Mouse (Mus musculus): ENCODE measurements around the gene Tmem132a. TPM values are rescaled to one million over a fixed set of nuclear protein-coding genes. Genes with fewer than 3 reads are reported as not detected.

Tmem132a gene
- polyA plus RNA-seq, 1 experiment from 2014 or later = 160 TPM

DNA sequence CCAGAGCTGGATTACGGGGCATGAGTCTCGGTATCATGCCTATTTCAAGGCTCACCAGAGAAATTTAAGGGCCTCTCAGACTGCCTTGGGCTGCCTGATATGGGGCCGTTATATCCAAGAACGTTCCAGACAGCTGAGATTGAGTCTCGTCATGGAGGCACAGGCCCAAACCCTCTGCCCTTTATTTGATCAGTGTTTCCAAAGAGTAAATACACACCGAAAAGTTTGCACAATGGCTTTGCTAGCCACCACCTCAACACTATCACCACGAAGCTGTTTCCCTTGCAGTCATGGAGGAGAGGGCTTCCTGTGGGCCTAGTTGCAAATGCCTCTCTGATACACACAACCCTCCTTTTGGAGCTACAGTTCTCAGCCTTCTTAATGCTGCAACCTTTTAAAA, 45.7 kb downstream of the Tmem132a start:
- Histone ChIP-seq H3K4me1 (replicated peaks; ENCODE audit: control insufficient read depth, insufficient read depth, low read length) (no peaks in the 10 kb centered on the region), H3K27me3 (ENCODE audit: control insufficient read depth, insufficient read depth, low read length) (no peaks in the 10 kb centered on the region), H3K4me2 (replicated peaks) (no peak overlapping the region), H3K36me3 (replicated peaks; ENCODE audit: control insufficient read depth, insufficient read depth) (no peaks in the 10 kb centered on the region), H3K9ac (no peak overlapping the region), H3K4me3 (replicated peaks; ENCODE audit: low read length) (no peak overlapping the region), H3K9me3 (ENCODE audit: control insufficient read depth, low read length) (no peaks in the 10 kb centered on the region), H3K27ac (no peak overlapping the region)
- DNase-seq (ENCODE audit: low spot score) (no peak), ATAC-seq (ENCODE audit: low FRiP score) (no peak)
- 91% methylated on average over 7 of the region's 7 CpGs for WGBS

GRCm38 (mm10) chr19:10822534-10822933, 47.2 kb downstream of the Tmem132a start:
- WGBS = 95% methylated on average over 4 of the region's 4 CpGs

GRCm38 (mm10) chr19:10821319-10821718, 48.4 kb downstream of the Tmem132a start:
- ATAC-seq (ENCODE audit: low FRiP score) (no peak), DNase-seq (ENCODE audit: low spot score) (no peak)
- Histone ChIP-seq H3K4me3 (replicated peaks; ENCODE audit: low read length) (no peak overlapping the region), H3K4me2 (replicated peaks) (no peak overlapping the region), H3K36me3 (replicated peaks; ENCODE audit: control insufficient read depth, insufficient read depth) (no peaks in the 10 kb centered on the region), H3K4me1 (replicated peaks; ENCODE audit: control insufficient read depth, insufficient read depth, low read length) (no peaks in the 10 kb centered on the region), H3K27me3 (ENCODE audit: control insufficient read depth, insufficient read depth, low read length) (no peaks in the 10 kb centered on the region), H3K9ac (no peak overlapping the region), H3K27ac (no peak overlapping the region), H3K9me3 (ENCODE audit: control insufficient read depth, low read length) (no peaks in the 10 kb centered on the region)
- 47% methylated on average over 7 of the region's 7 CpGs for WGBS

More at GRCm38 (mm10) chr19:10822534-10822933, 47.2 kb downstream of the Tmem132a start:
- Histone ChIP-seq H3K9ac (no peak overlapping the region), H3K4me3 (replicated peaks; ENCODE audit: low read length) (no peak overlapping the region), H3K4me2 (replicated peaks) (no peak overlapping the region), H3K27me3 (ENCODE audit: control insufficient read depth, insufficient read depth, low read length) (no peaks in the 10 kb centered on the region), H3K27ac (no peak overlapping the region), H3K9me3 (ENCODE audit: control insufficient read depth, low read length) (no peaks in the 10 kb centered on the region), H3K4me1 (replicated peaks; ENCODE audit: control insufficient read depth, insufficient read depth, low read length) (no peaks in the 10 kb centered on the region), H3K36me3 (replicated peaks; ENCODE audit: control insufficient read depth, insufficient read depth) (no peaks in the 10 kb centered on the region)
- DNase-seq (ENCODE audit: low spot score) = no peak
- no peak for ATAC-seq (ENCODE audit: low FRiP score)

GRCm38 (mm10) chr19:10818217-10818946, 51.4 kb downstream of the Tmem132a start:
- Histone ChIP-seq H3K4me3 (replicated peaks; ENCODE audit: low read length) (no peak overlapping the region), H3K4me2 (replicated peaks) (no peak overlapping the region), H3K9ac (no peak overlapping the region), H3K27me3 (ENCODE audit: control insufficient read depth, insufficient read depth, low read length) (no peaks in the 10 kb centered on the region), H3K27ac (no peak overlapping the region), H3K9me3 (ENCODE audit: control insufficient read depth, low read length) (no peaks in the 10 kb centered on the region), H3K4me1 (replicated peaks; ENCODE audit: control insufficient read depth, insufficient read depth, low read length) (no peaks in the 10 kb centered on the region), H3K36me3 (replicated peaks; ENCODE audit: control insufficient read depth, insufficient read depth) (no peaks in the 10 kb centered on the region)
- DNase-seq (ENCODE audit: low spot score) (no peak), ATAC-seq (ENCODE audit: low FRiP score) (no peak)
- WGBS = 50% methylated on average over 17 of the region's 17 CpGs

- no peaks in the 10 kb centered on the region for H3K4me1 ChIP-seq (replicated peaks; ENCODE audit: control insufficient read depth, insufficient read depth, low read length)
- DNase-seq (ENCODE audit: low spot score) (no peak), ATAC-seq (ENCODE audit: low FRiP score) (no peak)
- H3K4me3 ChIP-seq (replicated peaks; ENCODE audit: low read length) = no peak overlapping the region
- no peak overlapping the region for H3K4me2 ChIP-seq (replicated peaks)
- no peaks in the 10 kb centered on the region for H3K9me3 ChIP-seq (ENCODE audit: control insufficient read depth, low read length)
- H3K36me3 ChIP-seq (replicated peaks; ENCODE audit: control insufficient read depth, insufficient read depth) = no peaks in the 10 kb centered on the region
- H3K9ac ChIP-seq = no peak overlapping the region
- H3K27me3 ChIP-seq (ENCODE audit: control insufficient read depth, insufficient read depth, low read length) = no peaks in the 10 kb centered on the region
- WGBS = 76% methylated on average over 2 of the region's 2 CpGs
- no peak overlapping the region for H3K27ac ChIP-seq
These were observed 53.3 kb downstream of the Tmem132a start for GRCm38 (mm10) chr19:10816462-10816861.

GRCm38 (mm10) chr19:10815871-10816270, 53.9 kb downstream of the Tmem132a start:
- DNase-seq (ENCODE audit: low spot score) (no peak), ATAC-seq (ENCODE audit: low FRiP score) (no peak)
- no peaks in the 10 kb centered on the region for H3K36me3 ChIP-seq (replicated peaks; ENCODE audit: control insufficient read depth, insufficient read depth)
- H3K9me3 ChIP-seq (ENCODE audit: control insufficient read depth, low read length) = no peaks in the 10 kb centered on the region
- H3K27me3 ChIP-seq (ENCODE audit: control insufficient read depth, insufficient read depth, low read length) = no peaks in the 10 kb centered on the region
- H3K4me3 ChIP-seq (replicated peaks; ENCODE audit: low read length) = no peak overlapping the region
- no peak overlapping the region for H3K4me2 ChIP-seq (replicated peaks)
- no peak overlapping the region for H3K9ac ChIP-seq
- no peak overlapping the region for H3K27ac ChIP-seq
- WGBS = 84% methylated on average over 6 of the region's 6 CpGs
- no peaks in the 10 kb centered on the region for H3K4me1 ChIP-seq (replicated peaks; ENCODE audit: control insufficient read depth, insufficient read depth, low read length)

GRCm38 (mm10) chr19:10813905-10814304, 55.8 kb downstream of the Tmem132a start:
- ATAC-seq (ENCODE audit: low FRiP score) = no peak
- Histone ChIP-seq H3K9ac (no peak overlapping the region), H3K27me3 (ENCODE audit: control insufficient read depth, insufficient read depth, low read length) (no peaks in the 10 kb centered on the region), H3K9me3 (ENCODE audit: control insufficient read depth, low read length) (no peaks in the 10 kb centered on the region), H3K27ac (no peak overlapping the region), H3K4me2 (replicated peaks) (no peak overlapping the region), H3K4me3 (replicated peaks; ENCODE audit: low read length) (no peak overlapping the region), H3K4me1 (replicated peaks; ENCODE audit: control insufficient read depth, insufficient read depth, low read length) (0 out of 2 replicates have a peak, but pooled peaks cover 7% of the 10 kb centered on the region), H3K36me3 (replicated peaks; ENCODE audit: control insufficient read depth, insufficient read depth) (no peaks in the 10 kb centered on the region)
- DNase-seq (ENCODE audit: low spot score) = no peak
- 68% methylated on average over 7 of the region's 7 CpGs for WGBS

DNA sequence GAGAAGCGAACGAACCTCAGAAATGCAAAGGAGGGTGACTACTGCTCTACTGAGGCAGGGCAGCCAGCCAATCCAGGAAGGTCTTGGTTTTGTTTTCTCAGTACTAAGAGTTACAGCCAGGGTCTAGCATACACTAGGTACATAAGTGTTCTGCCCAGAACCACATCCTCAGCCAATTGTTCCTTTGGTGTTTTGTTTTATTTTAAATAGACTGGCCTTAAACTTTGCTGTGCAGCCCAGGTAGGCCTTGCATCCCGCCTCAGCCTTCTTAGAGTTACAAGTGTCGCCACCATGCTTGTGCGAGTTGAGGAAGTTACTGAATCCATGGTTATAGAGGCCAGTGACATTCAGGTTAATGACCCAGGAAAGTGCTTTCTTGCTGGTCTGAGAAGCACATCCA, 56.7 kb downstream of the Tmem132a start:
- ATAC-seq (ENCODE audit: low FRiP score) (no peak), DNase-seq (ENCODE audit: low spot score) (no peak)
- Histone ChIP-seq H3K27me3 (ENCODE audit: control insufficient read depth, insufficient read depth, low read length) (no peaks in the 10 kb centered on the region), H3K36me3 (replicated peaks; ENCODE audit: control insufficient read depth, insufficient read depth) (no peaks in the 10 kb centered on the region), H3K4me2 (replicated peaks) (no peak overlapping the region), H3K4me3 (replicated peaks; ENCODE audit: low read length) (no peak overlapping the region), H3K27ac (no peak overlapping the region), H3K9ac (no peak overlapping the region), H3K4me1 (replicated peaks; ENCODE audit: control insufficient read depth, insufficient read depth, low read length) (0 out of 2 replicates have a peak, but pooled peaks cover 8% of the 10 kb centered on the region), H3K9me3 (ENCODE audit: control insufficient read depth, low read length) (no peaks in the 10 kb centered on the region)
- WGBS = 97% methylated on average over 5 of the region's 5 CpGs

GRCm38 (mm10) chr19:10811471-10811870, 58.3 kb downstream of the Tmem132a start:
- no peaks in the 10 kb centered on the region for H3K36me3 ChIP-seq (replicated peaks; ENCODE audit: control insufficient read depth, insufficient read depth)
- WGBS = 84% methylated on average over 6 of the region's 6 CpGs
- no peak overlapping the region for H3K4me2 ChIP-seq (replicated peaks)
- no peak overlapping the region for H3K9ac ChIP-seq
- 0 out of 2 replicates have a peak, but pooled peaks cover 8% of the 10 kb centered on the region for H3K4me1 ChIP-seq (replicated peaks; ENCODE audit: control insufficient read depth, insufficient read depth, low read length)
- no peak overlapping the region for H3K27ac ChIP-seq
- H3K4me3 ChIP-seq (replicated peaks; ENCODE audit: low read length) = no peak overlapping the region
- ATAC-seq (ENCODE audit: low FRiP score) = no peak
- H3K27me3 ChIP-seq (ENCODE audit: control insufficient read depth, insufficient read depth, low read length) = no peaks in the 10 kb centered on the region
- no peak for DNase-seq (ENCODE audit: low spot score)
- H3K9me3 ChIP-seq (ENCODE audit: control insufficient read depth, low read length) = no peaks in the 10 kb centered on the region

- no peak overlapping the region for H3K4me3 ChIP-seq (replicated peaks; ENCODE audit: low read length)
- H3K4me1 ChIP-seq (replicated peaks; ENCODE audit: control insufficient read depth, insufficient read depth, low read length) = 0 out of 2 replicates have a peak, but pooled peaks cover 8% of the 10 kb centered on the region
- H3K36me3 ChIP-seq (replicated peaks; ENCODE audit: control insufficient read depth, insufficient read depth) = no peaks in the 10 kb centered on the region
- H3K9me3 ChIP-seq (ENCODE audit: control insufficient read depth, low read length) = no peaks in the 10 kb centered on the region
- ATAC-seq (ENCODE audit: low FRiP score) (no peak), DNase-seq (ENCODE audit: low spot score) (no peak)
- no peaks in the 10 kb centered on the region for H3K27me3 ChIP-seq (ENCODE audit: control insufficient read depth, insufficient read depth, low read length)
- no peak overlapping the region for H3K9ac ChIP-seq
- WGBS = 50% methylated on average over 4 of the region's 4 CpGs
- peak overlapping the region; percentile 44 for H3K27ac ChIP-seq
- H3K4me2 ChIP-seq (replicated peaks) = no peak overlapping the region
These were observed 59.6 kb downstream of the Tmem132a start for GRCm38 (mm10) chr19:10810176-10810492.
